Mouse (Mus musculus) forebrain, embryonic 15.5 days (tissue): ENCODE results near the gene Nit1. TPM values are rescaled to one million over a fixed set of nuclear protein-coding genes. Genes with fewer than 3 reads are reported as not detected.

ENCODE experiments used
- ATAC-seq: fragments of 200-750 bp; cut with Nextera tagmentation; replicated peaks from 2 replicates; pipeline ENCODE4 v1.8.0; 2017; ENCODE audit warnings: mild to moderate bottlenecking, moderate TSS enrichment, moderate library complexity
- H3K27ac ChIP-seq: fragments of 300-500 bp; sonication (generic); replicated peaks from 2 replicates; pipeline ENCODE4 v1.5.1; 2015; ENCODE audit warnings: mild to moderate bottlenecking, inconsistent platforms
- H3K27me3 ChIP-seq: fragments of 300-500 bp; sonication (generic); 2 replicates; pipeline ENCODE4 v1.6.1; 2015; ENCODE audit warnings: inconsistent platforms
- H3K36me3 ChIP-seq: fragments of 300-500 bp; sonication (generic); 2 replicates; pipeline ENCODE4 v1.6.1; 2015; ENCODE audit warnings: mild to moderate bottlenecking, inconsistent platforms
- H3K4me1 ChIP-seq: fragments of 300-500 bp; sonication (generic); 2 replicates; pipeline ENCODE4 v1.6.1; 2015; ENCODE audit warnings: inconsistent platforms
- H3K4me2 ChIP-seq: fragments of 300-500 bp; sonication (generic); replicated peaks from 2 replicates; pipeline ENCODE4 v1.6.1; 2015; ENCODE audit warnings: mild to moderate bottlenecking, inconsistent platforms
- H3K4me3 ChIP-seq: fragments of 300-500 bp; sonication (generic); 2 replicates; pipeline ENCODE4 v1.5.1; 2015; ENCODE audit warnings: mild to moderate bottlenecking, inconsistent platforms
- H3K9ac ChIP-seq: fragments of 300-500 bp; sonication (generic); replicated peaks from 2 replicates; pipeline ENCODE4 v1.6.1; 2015; ENCODE audit warnings: mild to moderate bottlenecking, inconsistent platforms
- H3K9me3 ChIP-seq: fragments of 300-500 bp; sonication (generic); 2 replicates; pipeline ENCODE4 v1.6.1; 2016; ENCODE audit warnings: inconsistent platforms
- WGBS: fragments of 180-500 bp; shearing (Covaris S2); methylation state at CpG from one replicate; pipeline ENCODE4 v1.1.7; 2015; ENCODE audit warnings: mixed read lengths; 5-methylcytosine and 5-hydroxymethylcytosine counted together
- polyA plus RNA-seq: library from polyadenylated mRNA; unstranded; fragments of >200 nt; fragmentation: Nextera tagmentation; extraction: Ambion mirVana; gene quantifications from 2 replicates; pipeline ENCODE4 v1.2.1, GENCODE M21; 2015

The Nit1 gene
- polyA plus RNA-seq, 1 experiment from 2014 or later = 62.0 TPM

DNA sequence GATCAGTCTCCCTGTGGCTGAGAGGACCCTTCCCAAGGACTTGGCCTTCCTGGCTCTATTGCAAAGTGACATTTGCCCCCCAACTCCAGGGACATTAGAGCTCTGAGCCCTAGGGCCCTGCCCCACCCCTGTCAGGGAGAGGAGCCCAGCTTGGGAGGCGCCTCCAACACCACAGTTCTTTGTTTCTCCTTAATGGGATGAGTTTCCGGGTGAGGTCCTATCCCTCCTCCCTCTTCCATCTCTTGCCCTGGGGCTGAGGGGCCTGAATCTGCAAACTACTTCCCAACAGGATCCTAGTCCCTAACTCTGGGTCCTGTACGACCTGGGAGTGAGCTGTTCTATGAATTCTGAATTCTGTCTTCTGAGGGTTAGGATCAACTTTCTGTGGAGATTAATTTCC, 27.4 kb upstream of the Nit1 start:
- H3K4me1 ChIP-seq = no peaks in the 10 kb centered on the region
- ATAC-seq = no peak
- no peak overlapping the region for H3K4me3 ChIP-seq
- no peaks in the 10 kb centered on the region for H3K36me3 ChIP-seq
- H3K27ac ChIP-seq = no peak overlapping the region
- no peak overlapping the region for H3K9ac ChIP-seq
- H3K27me3 ChIP-seq = no peaks in the 10 kb centered on the region
- whole genome bisulfite sequencing = 45% methylated on average over 3 of the region's 3 CpGs
- no peaks in the 10 kb centered on the region for H3K9me3 ChIP-seq
- no peak overlapping the region for H3K4me2 ChIP-seq

DNA sequence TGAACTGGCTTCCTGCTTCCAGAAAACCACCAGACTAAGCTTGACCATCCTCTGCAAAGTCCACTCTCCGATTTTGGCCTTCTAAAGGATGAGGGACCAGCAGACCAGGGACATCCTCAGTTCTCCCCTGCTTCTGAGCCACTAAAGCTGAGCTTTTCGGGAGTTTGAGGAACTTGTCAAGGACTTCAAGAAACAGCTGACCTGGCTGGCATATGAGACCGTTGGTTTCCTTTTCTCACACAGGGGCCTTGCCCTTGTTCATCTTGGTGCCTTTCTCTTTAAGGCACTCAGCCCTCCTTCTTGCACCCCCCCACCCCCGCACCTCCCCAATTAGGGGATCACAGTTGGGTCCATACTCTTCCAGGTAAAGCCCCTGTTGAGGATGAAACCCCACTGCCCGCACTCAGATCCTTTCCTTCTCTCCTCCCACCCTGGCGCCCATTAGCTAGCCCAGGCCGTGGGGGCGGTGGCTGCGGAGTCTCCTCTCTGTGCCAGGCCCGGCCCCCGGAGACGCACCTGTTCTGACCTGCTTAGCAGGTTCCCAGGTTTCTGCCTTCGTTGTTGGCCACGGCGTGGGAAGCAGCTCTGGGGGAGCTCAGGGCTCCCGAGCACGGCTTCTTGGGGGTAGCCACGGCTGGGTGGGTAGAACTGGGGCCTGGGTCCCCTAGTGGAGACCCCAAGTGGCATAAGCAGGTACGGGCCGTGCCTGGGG, 24.6 kb upstream of the Nit1 start, which contains the start of gene Nectin4:
Nectin4 (plus strand) TSS at position 255 of the 712 bp plus-strand sequence.
- no peaks in the 10 kb centered on the region for H3K4me1 ChIP-seq
- no peak within 1 kb of the TSS for H3K4me2 ChIP-seq
- H3K9me3 ChIP-seq = no peaks in the 10 kb centered on the region
- H3K36me3 ChIP-seq = no peaks in the 10 kb centered on the region
- H3K27me3 ChIP-seq = no peaks in the 10 kb centered on the region
- no peak within 1 kb of the TSS for H3K9ac ChIP-seq
- ATAC-seq = no peak
- H3K4me3 ChIP-seq = no peak within 1 kb of the TSS
- no peak within 1 kb of the TSS for H3K27ac ChIP-seq
- WGBS = 39% methylated on average over 20 of the region's 20 CpGs

DNA sequence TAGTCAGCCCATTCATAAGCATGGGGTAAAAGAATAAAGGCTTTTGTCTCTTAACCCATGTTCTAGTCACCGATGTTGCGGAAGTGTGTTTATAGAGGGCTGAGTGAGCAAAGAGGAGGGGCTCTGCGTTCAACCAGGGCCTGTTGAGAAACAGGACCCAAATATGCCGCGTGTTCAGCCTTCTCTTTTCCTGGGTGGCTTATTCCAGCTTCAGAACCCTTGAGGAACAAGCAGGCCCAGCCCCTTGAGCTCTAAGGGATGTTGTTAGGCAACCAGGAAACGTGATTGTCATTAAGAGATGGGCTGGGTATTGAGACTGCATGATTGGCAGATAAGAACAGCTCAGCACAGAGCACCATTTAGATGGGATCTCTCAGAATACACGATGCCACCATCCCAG, 20.5 kb upstream of the Nit1 start:
- Histone ChIP-seq H3K4me1 (peaks cover 8% of the 10 kb centered on the region), H3K36me3 (no peaks in the 10 kb centered on the region), H3K9ac (no peak overlapping the region), H3K9me3 (no peaks in the 10 kb centered on the region), H3K27ac (no peak overlapping the region), H3K4me3 (no peak overlapping the region), H3K27me3 (no peaks in the 10 kb centered on the region), H3K4me2 (no peak overlapping the region)
- WGBS = 55% methylated on average over 7 of the region's 7 CpGs
- ATAC-seq = no peak

DNA sequence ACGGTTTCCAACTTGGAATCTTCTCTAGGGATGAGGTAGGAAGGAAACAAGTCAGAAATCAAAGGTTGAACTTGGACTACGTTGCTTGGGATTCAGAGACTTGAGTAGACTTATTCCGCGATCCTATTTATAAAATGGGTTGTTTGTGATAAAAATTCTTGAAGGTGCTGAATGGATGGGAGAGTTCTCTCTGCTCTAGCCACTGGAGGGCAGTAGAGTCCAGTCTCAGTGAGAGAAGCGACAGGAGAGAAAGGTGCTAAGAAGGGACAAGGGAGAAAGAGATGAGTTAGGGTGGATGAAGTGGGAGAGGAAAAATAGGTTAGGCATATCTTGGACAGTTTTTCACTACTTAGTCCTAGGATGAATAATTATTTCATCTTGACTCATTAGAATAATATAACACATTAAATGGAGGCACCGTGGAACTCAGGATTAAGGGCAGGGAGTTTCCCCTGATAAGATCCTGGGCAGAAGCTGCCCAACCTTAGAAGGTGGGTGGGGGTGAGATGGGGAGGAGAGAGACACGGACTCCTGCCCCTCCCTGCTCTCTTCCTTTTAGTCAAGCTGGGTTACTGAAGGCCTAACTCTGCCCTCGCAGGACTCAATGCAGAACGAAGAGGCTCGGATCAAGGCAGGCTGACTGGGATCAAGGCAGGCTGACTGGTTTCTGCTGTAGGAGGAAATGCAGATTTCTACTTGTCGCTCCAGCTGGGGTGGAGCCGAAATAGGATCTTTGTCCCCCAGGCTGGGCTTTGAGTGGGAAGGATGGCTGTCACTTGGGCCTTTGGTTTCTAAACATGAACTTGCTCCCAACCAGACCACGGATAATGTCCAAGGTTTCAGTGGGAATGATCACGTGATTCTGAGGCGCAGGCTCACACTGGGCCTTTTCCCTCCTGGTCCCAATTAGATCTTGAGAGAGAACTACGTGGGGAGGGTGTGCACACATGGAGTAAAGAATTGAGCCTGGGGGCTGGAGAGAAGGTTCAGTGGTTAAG, 16.0 kb upstream of the Nit1 start:
- Histone ChIP-seq H3K27me3 (no peaks in the 10 kb centered on the region), H3K9me3 (peaks cover 3% of the 10 kb centered on the region; the same call in 1 of the 2 replicates), H3K36me3 (peaks cover 14% of the 10 kb centered on the region), H3K4me1 (peaks cover 18% of the 10 kb centered on the region), H3K9ac (peak overlapping the region; percentile 58), H3K4me2 (peak overlapping the region; percentile 84), H3K4me3 (peak overlapping the region; percentile 51), H3K27ac (peak overlapping the region; percentile 85)
- WGBS = 36% methylated on average over 16 of the region's 16 CpGs
- ATAC-seq = peak; percentile 75

DNA sequence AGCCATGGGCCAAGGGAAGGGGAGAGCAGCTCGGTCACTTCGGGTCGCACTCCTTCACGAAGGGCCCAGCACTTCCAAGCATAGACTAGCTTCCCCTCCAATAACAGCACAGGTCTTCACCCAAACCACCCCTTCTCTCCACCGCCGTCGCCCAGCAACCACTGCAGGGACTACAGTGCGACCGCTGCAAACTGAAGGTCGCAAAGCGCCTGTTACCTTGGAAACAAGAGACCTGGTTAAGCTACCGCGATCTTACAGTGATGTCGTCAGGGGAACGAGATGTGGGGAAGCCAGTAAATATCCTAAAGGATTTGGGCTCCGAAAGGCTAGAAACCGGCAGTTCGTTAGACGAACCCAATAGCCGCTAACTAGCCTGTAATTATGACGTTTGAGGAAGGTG, 15.2 kb upstream of the Nit1 start, which contains the start of gene Klhdc9:
Klhdc9 (minus strand) TSS at position 143 of the 400 bp plus-strand sequence.
- Histone ChIP-seq H3K9ac (peak within 1 kb of the TSS; percentile 58), H3K4me2 (peak within 1 kb of the TSS; percentile 84), H3K9me3 (peaks cover 3% of the 10 kb centered on the region; the same call in 1 of the 2 replicates), H3K4me3 (peak within 1 kb of the TSS; percentile 51), H3K27ac (peak within 1 kb of the TSS; percentile 85), H3K27me3 (no peaks in the 10 kb centered on the region), H3K36me3 (peaks cover 15% of the 10 kb centered on the region), H3K4me1 (peaks cover 18% of the 10 kb centered on the region)
- under 1% methylated on average over 21 of the region's 21 CpGs for WGBS
- ATAC-seq = peak; percentile 96

DNA sequence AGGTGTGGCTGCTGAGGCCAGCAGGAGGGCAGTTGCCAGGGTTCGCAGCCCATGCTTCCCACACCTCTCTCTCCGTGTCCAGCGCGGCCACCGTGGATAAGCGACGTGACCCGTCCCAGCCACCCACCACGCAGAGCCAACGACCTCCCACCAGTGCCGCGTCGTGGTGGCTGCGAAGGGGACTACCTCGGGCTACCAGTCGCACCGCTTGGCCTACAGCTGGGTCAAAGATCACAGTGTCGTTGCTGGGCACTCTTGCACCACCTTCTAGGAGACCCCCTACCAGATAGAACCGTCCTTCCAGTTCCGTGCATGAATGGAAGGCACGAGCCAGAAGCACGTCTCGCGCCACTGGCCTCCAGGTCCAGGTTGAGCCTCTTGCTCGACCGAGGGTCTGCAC, 14.8 kb upstream of the Nit1 start:
- H3K4me2 ChIP-seq = peak overlapping the region; percentile 84
- H3K27me3 ChIP-seq = no peaks in the 10 kb centered on the region
- H3K9me3 ChIP-seq = peaks cover 3% of the 10 kb centered on the region; the same call in 1 of the 2 replicates
- no peak; the same call in 1 of the 2 replicates for ATAC-seq
- H3K9ac ChIP-seq = peak overlapping the region; percentile 58
- H3K36me3 ChIP-seq = peaks cover 15% of the 10 kb centered on the region
- peaks cover 18% of the 10 kb centered on the region for H3K4me1 ChIP-seq
- H3K27ac ChIP-seq = peak overlapping the region; percentile 85
- peak overlapping the region; percentile 51 for H3K4me3 ChIP-seq
- 3% methylated on average over 26 of the region's 26 CpGs for WGBS

DNA sequence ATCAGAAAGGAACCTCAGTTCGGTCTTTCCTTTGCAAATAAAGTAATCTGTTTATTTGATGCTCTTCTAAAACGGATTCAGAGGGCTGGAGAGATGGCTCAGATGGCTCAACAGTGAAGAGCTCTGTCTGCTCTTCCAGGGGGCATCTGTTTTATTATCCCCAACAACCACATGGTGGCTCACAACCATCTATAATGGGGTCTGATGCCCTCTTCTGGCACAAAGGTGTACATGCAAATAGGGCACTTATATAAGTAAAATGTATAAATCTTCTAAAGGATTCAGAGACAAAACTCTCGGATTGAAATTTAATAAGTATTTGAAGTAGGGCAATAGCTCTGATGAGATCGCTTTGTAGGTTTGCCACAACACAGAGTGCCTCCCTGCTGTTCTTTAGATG, 13.0 kb upstream of the Nit1 start:
- Histone ChIP-seq H3K36me3 (peaks cover 15% of the 10 kb centered on the region), H3K27ac (no peak overlapping the region; the same call in 1 of the 2 replicates), H3K4me1 (peaks cover 18% of the 10 kb centered on the region), H3K9ac (no peak overlapping the region), H3K27me3 (no peaks in the 10 kb centered on the region), H3K9me3 (peaks cover 3% of the 10 kb centered on the region; the same call in 1 of the 2 replicates), H3K4me3 (no peak overlapping the region), H3K4me2 (no peak overlapping the region)
- no peak for ATAC-seq
- 74% methylated on average over 4 of the region's 4 CpGs for WGBS

DNA sequence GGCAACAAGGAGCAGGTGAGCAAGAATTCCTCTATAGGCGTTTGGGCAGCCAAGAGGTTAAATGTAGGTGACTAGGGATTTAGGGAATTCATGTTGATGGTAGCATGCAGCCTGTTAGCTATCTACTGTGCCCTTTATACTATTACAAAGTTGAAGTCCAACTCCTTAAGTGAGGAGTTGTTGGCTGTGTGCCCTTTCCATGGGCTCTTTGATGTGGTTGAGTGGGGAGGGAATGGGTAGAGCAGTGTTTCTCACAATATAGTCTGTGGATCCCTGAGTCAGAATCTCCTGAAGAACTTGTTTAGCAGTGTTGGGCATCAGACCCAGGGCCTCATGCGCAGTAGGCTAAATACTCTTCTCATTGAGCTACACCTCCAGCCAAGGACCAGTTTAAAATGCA, 11.4 kb upstream of the Nit1 start:
- Histone ChIP-seq H3K27me3 (no peaks in the 10 kb centered on the region), H3K9me3 (peaks cover 3% of the 10 kb centered on the region; the same call in 1 of the 2 replicates), H3K36me3 (peaks cover 15% of the 10 kb centered on the region), H3K27ac (no peak overlapping the region), H3K4me2 (no peak overlapping the region), H3K4me1 (peaks cover 17% of the 10 kb centered on the region), H3K4me3 (no peak overlapping the region), H3K9ac (no peak overlapping the region)
- WGBS = 85% methylated on average over 2 of the region's 2 CpGs
- ATAC-seq = no peak

DNA sequence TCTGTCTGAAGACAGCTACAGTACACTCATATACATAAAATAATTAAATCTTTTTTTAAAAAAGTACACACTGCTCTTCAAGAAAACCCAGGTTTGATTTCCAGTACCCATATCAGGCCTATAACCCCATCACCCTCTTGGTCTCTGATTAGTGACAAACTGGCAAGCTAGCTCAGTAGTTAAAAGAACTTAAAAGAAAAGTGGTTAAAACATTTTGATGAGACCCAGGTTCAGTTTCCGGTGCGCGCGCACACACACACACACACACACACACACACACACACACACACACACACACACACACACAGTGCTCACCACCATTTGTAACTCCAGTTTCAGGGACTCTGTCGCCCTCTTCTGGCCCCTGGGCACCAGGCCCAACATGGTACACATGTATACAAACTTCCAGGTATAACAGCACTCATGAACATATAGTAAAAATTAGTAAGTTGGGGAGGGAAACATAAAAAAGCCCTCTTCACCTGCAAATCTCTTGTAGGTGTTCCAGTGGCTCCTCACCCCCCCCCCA, 10.4 kb upstream of the Nit1 start:
- no peak overlapping the region for H3K4me2 ChIP-seq
- H3K9ac ChIP-seq = no peak overlapping the region
- H3K4me1 ChIP-seq = peaks cover 11% of the 10 kb centered on the region
- no peaks in the 10 kb centered on the region for H3K27me3 ChIP-seq
- no peak overlapping the region for H3K27ac ChIP-seq
- 73% methylated on average over 5 of the region's 5 CpGs for WGBS
- H3K9me3 ChIP-seq = peaks cover 3% of the 10 kb centered on the region; the same call in 1 of the 2 replicates
- no peak overlapping the region for H3K4me3 ChIP-seq
- peaks cover 15% of the 10 kb centered on the region for H3K36me3 ChIP-seq
- no peak for ATAC-seq

DNA sequence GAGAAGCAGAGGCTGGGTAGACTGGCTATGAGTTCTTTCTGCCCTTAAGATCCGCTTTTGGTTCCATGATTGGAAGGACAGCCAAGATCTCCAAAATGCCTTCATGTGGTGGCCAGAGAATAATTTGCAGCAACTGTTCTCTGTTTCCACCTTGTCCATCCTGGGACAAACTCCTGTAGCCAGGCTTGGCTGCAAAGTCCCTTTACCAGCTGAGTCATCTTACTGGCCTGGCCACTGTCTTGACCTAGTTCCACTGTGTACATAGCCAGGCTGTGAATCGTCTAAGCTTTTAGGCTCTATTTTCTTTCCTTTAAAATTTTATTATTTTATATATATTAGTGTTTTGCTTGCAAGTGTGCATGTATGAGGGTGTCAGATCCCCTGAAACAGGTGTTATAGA, 3.8 kb upstream of the Nit1 start:
- H3K4me1 ChIP-seq = peaks cover 25% of the 10 kb centered on the region
- 99% methylated on average over 2 of the region's 2 CpGs for WGBS
- H3K27ac ChIP-seq = no peak overlapping the region
- no peak for ATAC-seq
- H3K4me3 ChIP-seq = no peak overlapping the region
- H3K36me3 ChIP-seq = no peaks in the 10 kb centered on the region
- no peak overlapping the region for H3K9ac ChIP-seq
- H3K4me2 ChIP-seq = no peak overlapping the region
- H3K27me3 ChIP-seq = no peaks in the 10 kb centered on the region
- peaks cover 6% of the 10 kb centered on the region; the same call in 1 of the 2 replicates for H3K9me3 ChIP-seq

DNA sequence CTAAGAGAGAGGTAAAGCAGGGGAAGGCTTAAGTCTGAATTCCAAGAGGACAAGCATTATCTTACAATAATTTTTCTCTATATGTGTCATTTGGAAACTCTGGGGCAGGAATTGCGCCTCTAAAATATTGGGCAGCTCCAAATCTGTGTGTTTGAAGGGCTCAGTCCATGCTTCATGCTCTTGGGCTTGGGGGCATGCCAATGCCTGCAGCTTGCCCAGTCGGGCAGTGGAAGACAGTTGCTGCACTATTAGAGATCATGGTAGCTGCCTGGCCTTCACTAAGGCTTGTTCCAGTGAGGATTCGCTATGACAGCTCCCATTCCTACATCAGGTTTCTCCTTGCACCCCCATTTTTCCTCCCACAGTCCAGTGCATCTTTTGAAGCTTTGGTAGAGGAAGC, 3.2 kb upstream of the Nit1 start:
- no peak for ATAC-seq
- Histone ChIP-seq H3K9ac (no peak overlapping the region), H3K9me3 (peaks cover 6% of the 10 kb centered on the region; the same call in 1 of the 2 replicates), H3K4me1 (peaks cover 27% of the 10 kb centered on the region), H3K36me3 (no peaks in the 10 kb centered on the region), H3K27me3 (no peaks in the 10 kb centered on the region), H3K4me3 (no peak overlapping the region), H3K27ac (no peak overlapping the region), H3K4me2 (no peak overlapping the region)
- 91% methylated on average over 3 of the region's 3 CpGs for WGBS
